Mouse (Mus musculus) heart, postnatal 4 days (tissue): ENCODE data around the gene Myo1b. TPM values are rescaled to one million over a fixed set of nuclear protein-coding genes. Genes with fewer than 3 reads are reported as not detected.

ENCODE experiments used
- DNase-seq: peaks from one replicate; pipeline ENCODE4 v3.0.0; 2021
- total RNA-seq, 2 experiments: library from RNA; stranded (reverse); gene quantifications; 2 replicates each; pipeline ENCODE4 v1.2.3; 2021

Myo1b gene
- total RNA-seq, 2 experiments from 2014 or later, result 60.3 to 64.2 TPM

DNA sequence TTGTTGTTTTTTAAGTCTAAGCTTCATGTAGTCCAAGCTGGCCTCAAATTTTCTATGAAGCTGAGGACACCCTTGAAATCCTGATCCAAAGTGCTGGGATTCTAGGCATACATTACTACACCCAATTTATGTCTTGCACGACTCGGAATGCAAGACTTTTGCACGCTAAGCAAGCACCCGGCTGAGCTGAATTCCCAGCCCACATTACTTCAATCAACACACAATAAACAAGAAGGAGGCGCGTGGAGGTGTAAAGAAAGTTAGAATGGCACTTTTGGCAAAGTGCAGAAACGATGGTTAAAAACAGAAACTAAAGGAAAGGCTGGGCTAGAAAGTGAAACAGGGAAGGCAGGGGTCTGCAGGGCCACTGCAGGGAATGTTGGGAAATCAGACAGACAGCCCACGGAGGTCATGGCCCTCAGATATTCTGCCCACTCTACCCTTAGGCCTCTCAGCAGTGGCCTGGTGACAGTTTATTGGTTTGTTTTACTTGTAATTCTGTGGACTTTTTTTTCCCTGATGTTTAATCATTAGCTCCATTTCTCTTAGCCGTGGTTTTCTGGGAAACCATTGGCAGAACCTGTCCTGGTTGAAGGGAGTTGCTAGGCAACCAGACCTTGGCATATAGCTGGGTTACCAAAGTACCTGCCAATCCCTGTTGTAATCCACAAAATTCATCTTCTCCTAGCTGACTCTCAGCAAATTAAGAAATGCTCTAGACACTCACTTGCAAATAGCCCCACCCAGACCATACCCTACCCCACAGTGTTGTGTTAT is 195.8 kb downstream of the Myo1b start:
- no peak for DNase-seq

DNA sequence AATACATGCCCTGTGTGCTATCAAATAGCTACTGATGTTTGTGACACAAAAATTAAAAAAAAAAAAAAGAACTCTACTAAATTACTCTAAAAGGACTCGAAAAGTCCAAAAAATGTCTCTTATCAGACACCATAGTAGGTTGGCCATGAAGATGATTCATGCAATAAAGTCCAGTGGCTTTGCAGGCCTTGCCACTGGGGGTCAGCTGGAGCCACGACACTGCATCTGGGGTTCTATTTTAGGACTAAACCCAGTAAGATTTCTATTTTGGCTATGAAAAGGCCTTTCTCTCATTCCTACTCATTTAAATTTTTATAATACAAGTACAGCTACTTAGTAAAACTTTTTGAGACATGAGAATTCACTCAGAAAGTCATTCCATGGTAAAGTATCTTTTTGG is 205.0 kb downstream of the Myo1b start:
- no peak for DNase-seq

DNA sequence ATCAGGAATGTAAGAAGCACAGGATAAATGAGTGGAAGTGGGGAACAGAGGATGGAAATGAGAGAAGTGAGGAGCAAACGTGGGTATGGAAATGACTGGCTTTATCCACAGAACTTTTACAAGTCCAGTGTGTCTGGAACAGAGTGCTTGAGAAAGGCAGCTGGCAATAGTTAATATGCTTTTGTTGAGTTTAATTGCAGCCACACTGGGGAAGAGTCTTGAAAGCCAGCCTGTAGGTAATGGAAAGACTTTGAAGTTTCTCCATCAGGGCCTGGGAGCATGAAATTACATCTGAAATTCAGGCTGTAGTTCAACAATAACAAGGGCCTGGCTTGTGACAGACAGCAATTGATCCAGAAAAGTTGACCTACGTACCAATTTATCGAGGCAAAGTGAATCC is 209.8 kb downstream of the Myo1b start:
- no peak for DNase-seq

DNA sequence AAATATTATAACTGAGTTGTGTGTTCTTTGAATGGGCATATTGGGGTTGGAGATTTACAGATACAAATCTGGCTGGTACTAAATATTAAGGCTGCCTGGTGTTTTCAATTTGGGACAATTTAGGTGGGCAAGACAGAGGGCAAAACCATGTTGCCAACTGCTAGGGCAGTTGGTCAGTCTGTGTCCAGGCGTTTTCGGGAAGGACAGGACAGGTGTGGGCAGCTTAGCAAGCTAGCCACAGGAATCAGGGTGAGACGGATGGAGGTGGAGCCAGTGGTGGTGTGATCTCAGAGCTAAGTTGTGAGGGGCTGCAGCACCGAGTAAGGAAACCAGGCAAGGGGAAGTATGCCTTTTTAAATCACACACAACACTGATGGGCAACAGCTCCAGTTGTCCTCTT is 211.3 kb downstream of the Myo1b start:
- DNase-seq, result no peak

Other genes with a start within 250 kb of the Myo1b start
- under 1 TPM; 0.25 to 0.33 TPM for gene Stat4, start 71.1 kb upstream of the Myo1b start, total RNA-seq
- 10 to 100 TPM; 21.1 to 22.6 TPM for gene Stat1, start 203.4 kb upstream of the Myo1b start, total RNA-seq